Mouse (Mus musculus) frontal cortex, postnatal 25 days (tissue): ENCODE data around the gene Lsm3.

ENCODE experiments used
- DNase-seq, 2 experiments: peaks; one replicate each; pipeline ENCODE4 v3.0.0; 2022; ENCODE audit warnings: low spot score in 2 of 2

Gene Lsm3

GRCm38 (mm10) chr6:91551671-91552070 lies 35.9 kb downstream of the Lsm3 start:
- no peak for DNase-seq

GRCm38 (mm10) chr6:91552693-91553092 lies 37.0 kb downstream of the Lsm3 start:
- DNase-seq, result no peak

GRCm38 (mm10) chr6:91558565-91558964 lies 42.8 kb downstream of the Lsm3 start:
- no peak for DNase-seq

DNA sequence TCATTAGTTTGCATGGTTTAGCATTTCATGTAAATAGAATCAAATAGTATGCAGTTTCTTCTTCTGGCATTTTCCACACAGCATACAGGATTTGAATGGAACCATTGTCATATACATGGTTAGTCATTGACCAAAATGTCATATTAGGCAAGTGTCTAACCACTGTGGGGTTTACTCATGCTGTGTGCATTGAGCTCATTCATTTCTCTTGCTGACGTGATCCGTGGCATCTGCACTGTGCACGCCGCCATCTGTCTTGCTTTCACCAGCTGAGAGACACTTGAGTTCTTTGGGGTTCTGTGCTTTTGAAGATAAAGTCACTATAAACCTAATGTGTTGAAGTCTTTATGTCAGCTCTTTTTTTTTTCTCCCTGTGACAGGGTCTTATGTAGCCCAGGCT lies 43.6 kb downstream of the Lsm3 start:
- no peak for DNase-seq

- DNase-seq, result no peak
Measured at GRCm38 (mm10) chr6:91560186-91560585, 44.5 kb downstream of the Lsm3 start.

GRCm38 (mm10) chr6:91563031-91563430 lies 47.3 kb downstream of the Lsm3 start:
- no peak for DNase-seq

DNA sequence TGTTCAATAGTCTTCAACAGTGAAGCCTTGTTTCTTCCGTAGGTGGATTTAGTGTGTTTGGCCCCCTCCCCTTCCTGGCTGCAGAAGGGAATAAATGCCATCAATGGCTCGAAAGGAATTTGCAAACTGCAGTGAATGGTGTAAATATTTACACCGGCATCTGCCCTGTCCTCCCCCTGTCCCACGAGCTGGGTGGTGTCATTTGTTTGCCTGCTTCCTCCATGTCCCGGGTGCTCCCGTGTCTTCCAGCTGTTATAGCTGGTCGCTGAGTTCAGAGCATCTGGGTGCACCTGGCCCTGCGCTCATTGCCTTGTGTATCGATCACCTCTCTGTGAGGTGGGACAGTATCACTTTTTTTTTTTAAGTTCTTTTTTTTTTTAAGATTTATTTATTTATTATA lies 50.7 kb downstream of the Lsm3 start:
- no peak for DNase-seq
